Mouse (Mus musculus) gastrocnemius, postnatal 14 days (tissue): Measurements from ENCODE around the gene Igf2bp3. TPM values are rescaled to one million over a fixed set of nuclear protein-coding genes. Genes with fewer than 3 reads are reported as not detected.
"Not testable (repeated sequence)": the region's sequence is repeated elsewhere in the genome, so short reads cannot be mapped to it uniquely, and the experiment has no call there.

Source experiments
- DNase-seq: peaks from one replicate; pipeline ENCODE4 v3.0.0; 2021; ENCODE audit warnings: mixed read lengths
- intact Hi-C: fragments of 180-260 bp; cut with DNase I; formaldehyde crosslinking; loops from one replicate; pipeline ENCODE4 v1.15.1; 2025; ENCODE audit warnings: low total_unique reads
- long read RNA-seq, 2 experiments: library from polyadenylated mRNA; stranded (forward); transcript quantifications; one replicate each; pipeline ENCODE4 v2.0.0; 2021
- total RNA-seq, 2 experiments: library from RNA; stranded (reverse); gene quantifications; 2 replicates each; pipeline ENCODE4 v1.2.3; 2021

The Igf2bp3 gene
- 1 to 10 TPM in 1 of 2 experiments, under 1 TPM in 1; 0.86 to 1.1 TPM for total RNA-seq
- long read RNA-seq, experiment 1, partial matches to known transcripts: 0 of 4 reads
- long read RNA-seq, experiment 1, other reads (novel, unspliced or antisense): 4 of 4 reads
- long read RNA-seq, experiment 2, partial matches to known transcripts: 1 of 2 reads
- long read RNA-seq, experiment 2, other reads (novel, unspliced or antisense): 1 of 2 reads

- peak; percentile 63 for DNase-seq
- intact Hi-C loops: loop anchor here (10.0 kb wide), 1 partner anchor 1970 kb away; no protein-coding TSS in a partner anchor
Observed at GRCm38 (mm10) chr6:49214928-49215747, at the start of gene Igf2bp3. Igf2bp3 (minus strand) TSS chr6:49214957.

- intact Hi-C loops, DNase-seq: not testable (repeated sequence)
Observed at GRCm38 (mm10) chr6:49264446-49264845, 49.7 kb upstream of the Igf2bp3 start.

- DNase-seq: peak; percentile 96
- intact Hi-C loops: no loop called here
Observed at GRCm38 (mm10) chr6:49263847-49264243, 49.1 kb upstream of the Igf2bp3 start, which contains the start of gene Tra2a. Tra2a (minus strand) TSS chr6:49264033.

GRCm38 (mm10) chr6:49263081-49263846 lies 48.5 kb upstream of the Igf2bp3 start:
- DNase-seq: peak; percentile 36
- intact Hi-C loops: no loop called here

- DNase-seq: no peak
- intact Hi-C loops: no loop called here
Observed at GRCm38 (mm10) chr6:49262421-49262820, 47.7 kb upstream of the Igf2bp3 start.

- DNase-seq: no peak
- intact Hi-C loops: no loop called here
Observed at GRCm38 (mm10) chr6:49259711-49260110, 45.0 kb upstream of the Igf2bp3 start.

GRCm38 (mm10) chr6:49257880-49258279 lies 43.1 kb upstream of the Igf2bp3 start:
- DNase-seq: no peak
- intact Hi-C loops: no loop called here

- no peak for DNase-seq
- intact Hi-C loops: no loop called here
Observed at GRCm38 (mm10) chr6:49252207-49252606, 37.5 kb upstream of the Igf2bp3 start.

GRCm38 (mm10) chr6:49251199-49251598 lies 36.4 kb upstream of the Igf2bp3 start:
- intact Hi-C loops: no loop called here
- no peak for DNase-seq

GRCm38 (mm10) chr6:49247246-49247645 lies 32.5 kb upstream of the Igf2bp3 start:
- intact Hi-C loops: no loop called here
- no peak for DNase-seq

- no peak for DNase-seq
Observed at GRCm38 (mm10) chr6:49242331-49242730, 27.6 kb upstream of the Igf2bp3 start.

GRCm38 (mm10) chr6:49241562-49241961 lies 26.8 kb upstream of the Igf2bp3 start:
- intact Hi-C loops: no loop called here
- no peak for DNase-seq

More at GRCm38 (mm10) chr6:49242331-49242730, 27.6 kb upstream of the Igf2bp3 start:
- intact Hi-C loops: no loop called here

- intact Hi-C loops: no loop called here
- DNase-seq: peak; percentile 100
Observed at GRCm38 (mm10) chr6:49236331-49236730, 21.6 kb upstream of the Igf2bp3 start.

- no peak for DNase-seq
- intact Hi-C loops: no loop called here
Observed at GRCm38 (mm10) chr6:49233356-49233755, 18.6 kb upstream of the Igf2bp3 start.

GRCm38 (mm10) chr6:49228126-49228679 lies 13.4 kb upstream of the Igf2bp3 start:
- peak; percentile 22 for DNase-seq
- intact Hi-C loops: loop anchor here (5.0 kb wide), 1 partner anchor 169 kb away; the partner anchor contains the start of gene Stk31

- DNase-seq: no peak
- intact Hi-C loops: loop anchor here (5.0 kb wide), 1 partner anchor 170 kb away; the partner anchor contains the start of gene Stk31
Observed at GRCm38 (mm10) chr6:49227184-49227735, 12.5 kb upstream of the Igf2bp3 start.

- DNase-seq: no peak
- intact Hi-C loops: loop anchor here (5.0 kb wide), 1 partner anchor 172 kb away; the partner anchor contains the start of gene Stk31
Observed at GRCm38 (mm10) chr6:49225728-49226123, 11.0 kb upstream of the Igf2bp3 start.

GRCm38 (mm10) chr6:49224923-49225727 lies 10.4 kb upstream of the Igf2bp3 start:
- DNase-seq: no peak
- intact Hi-C loops: loop anchor here (5.0 kb wide), 1 partner anchor 172 kb away; the partner anchor contains the start of gene Stk31
